Mouse (Mus musculus) inflammation-experienced regulatory T-cells, adult 6 months (primary cell): ENCODE measurements around the gene Phf13. TPM values are rescaled to one million over a fixed set of nuclear protein-coding genes. Genes with fewer than 3 reads are reported as not detected.

Source experiments
- ATAC-seq: one replicate; pipeline ENCODE4 v1.8.0; 2017
- polyA plus RNA-seq, 3 experiments: library from polyadenylated mRNA; unstranded; fragments of 100-300 nt; shearing (Covaris generic); gene quantifications; one replicate each; pipeline ENCODE4 v1.2.1; 2017

Phf13 gene
- polyA plus RNA-seq, 3 experiments from 2014 or later: 3.2 to 4.6 (median 4.2) TPM

GRCm38 (mm10) chr4:152012109-152012508 is 16.1 kb upstream of the Phf13 start:
- ATAC-seq: no peak

DNA sequence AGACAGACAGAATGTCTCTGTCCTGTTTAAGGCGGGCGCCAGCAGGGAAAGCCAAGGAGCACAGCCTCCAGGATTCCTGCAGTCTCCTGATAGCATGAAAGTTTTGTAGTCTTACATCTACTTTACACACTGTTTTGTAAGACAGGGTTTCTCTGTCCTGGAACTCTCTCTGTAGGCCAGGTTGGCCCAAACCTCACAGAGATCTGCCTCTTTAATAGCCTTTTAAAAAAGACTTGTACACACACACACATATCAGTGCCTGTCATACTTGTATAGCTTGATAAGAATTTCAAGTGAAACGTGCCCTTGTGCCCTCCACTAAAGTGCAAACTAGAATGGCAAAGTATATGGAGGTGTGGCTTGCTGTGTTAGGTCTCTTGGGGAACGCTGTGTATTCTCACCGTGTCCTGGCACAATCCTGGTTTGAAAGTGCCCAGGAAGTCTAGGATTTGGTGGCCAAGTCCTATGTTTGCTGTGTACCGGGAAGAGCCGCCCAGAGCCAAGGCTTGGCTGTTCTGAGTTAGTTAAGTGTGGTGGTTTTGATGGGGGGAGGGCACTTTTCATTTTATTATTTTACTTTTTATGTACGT is 15.2 kb upstream of the Phf13 start:
- ATAC-seq: no peak

DNA sequence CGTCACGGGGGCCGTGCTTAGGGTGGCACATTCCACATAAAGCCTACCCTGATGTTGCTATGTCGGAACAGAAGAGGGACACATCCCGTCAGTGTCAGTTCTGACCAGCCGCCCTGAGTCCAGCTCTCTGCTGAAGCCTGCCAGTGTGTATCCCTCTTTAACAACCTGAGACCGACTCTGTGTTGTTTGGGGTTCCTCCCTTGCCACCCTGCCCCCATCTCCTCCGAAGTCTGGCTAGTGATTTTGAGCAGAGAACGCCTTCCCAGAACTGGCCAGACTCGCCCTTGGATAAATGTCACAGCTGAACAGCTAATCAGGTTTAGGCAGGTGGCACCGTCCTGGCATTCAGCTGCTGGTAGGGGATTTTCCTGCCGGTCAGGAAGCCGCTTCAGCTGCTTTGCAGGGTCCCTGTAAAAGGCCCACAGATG is 14.7 kb upstream of the Phf13 start:
- ATAC-seq: no peak

GRCm38 (mm10) chr4:152010091-152010706 is 14.1 kb upstream of the Phf13 start:
- no peak for ATAC-seq

GRCm38 (mm10) chr4:152009076-152010051 is 13.3 kb upstream of the Phf13 start:
- ATAC-seq: peak; percentile 58

DNA sequence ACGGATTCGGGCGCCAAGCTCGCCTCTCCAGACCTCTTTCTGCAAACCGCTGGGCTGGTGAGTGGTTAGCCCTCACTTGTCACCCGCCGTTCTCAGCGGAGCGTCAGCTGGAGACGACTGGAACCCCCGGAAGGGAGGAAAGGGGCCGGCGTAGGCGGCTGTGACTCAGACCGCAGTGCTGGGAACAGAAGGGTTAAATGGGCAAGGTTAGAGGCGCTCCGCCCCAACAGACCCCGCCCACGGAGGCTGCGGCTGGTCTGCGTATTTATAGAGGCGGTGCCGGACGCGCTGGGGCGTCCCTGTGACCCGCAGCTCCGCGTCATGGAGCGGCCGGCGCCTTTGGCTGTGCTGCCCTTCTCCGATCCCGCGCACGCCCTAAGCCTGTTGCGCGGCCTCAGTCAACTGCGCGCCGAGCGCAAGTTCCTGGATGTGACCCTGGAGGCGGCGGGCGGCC is 12.6 kb upstream of the Phf13 start, which contains the start of gene Klhl21:
TSS of gene Klhl21 (plus strand) at position 182 of the 454 bp plus-strand sequence.
- peak; percentile 91 for ATAC-seq

DNA sequence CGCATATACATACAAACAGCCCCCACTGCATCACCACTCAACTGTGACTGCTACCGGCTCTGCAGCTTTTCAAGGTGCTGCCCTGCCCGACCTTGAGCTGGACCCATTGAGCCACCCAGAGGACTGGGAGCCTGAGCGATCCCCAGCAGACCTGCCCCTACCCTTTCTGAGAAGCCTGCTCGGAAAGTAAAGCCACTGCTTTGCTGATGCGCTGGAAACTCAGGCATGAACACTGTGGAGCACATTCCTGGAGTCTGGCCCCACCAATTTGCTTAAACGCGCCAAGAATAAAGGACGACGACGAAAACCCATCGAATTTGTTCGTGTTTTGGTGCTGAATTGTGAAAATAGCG is 12.1 kb upstream of the Phf13 start:
- ATAC-seq: no peak

DNA sequence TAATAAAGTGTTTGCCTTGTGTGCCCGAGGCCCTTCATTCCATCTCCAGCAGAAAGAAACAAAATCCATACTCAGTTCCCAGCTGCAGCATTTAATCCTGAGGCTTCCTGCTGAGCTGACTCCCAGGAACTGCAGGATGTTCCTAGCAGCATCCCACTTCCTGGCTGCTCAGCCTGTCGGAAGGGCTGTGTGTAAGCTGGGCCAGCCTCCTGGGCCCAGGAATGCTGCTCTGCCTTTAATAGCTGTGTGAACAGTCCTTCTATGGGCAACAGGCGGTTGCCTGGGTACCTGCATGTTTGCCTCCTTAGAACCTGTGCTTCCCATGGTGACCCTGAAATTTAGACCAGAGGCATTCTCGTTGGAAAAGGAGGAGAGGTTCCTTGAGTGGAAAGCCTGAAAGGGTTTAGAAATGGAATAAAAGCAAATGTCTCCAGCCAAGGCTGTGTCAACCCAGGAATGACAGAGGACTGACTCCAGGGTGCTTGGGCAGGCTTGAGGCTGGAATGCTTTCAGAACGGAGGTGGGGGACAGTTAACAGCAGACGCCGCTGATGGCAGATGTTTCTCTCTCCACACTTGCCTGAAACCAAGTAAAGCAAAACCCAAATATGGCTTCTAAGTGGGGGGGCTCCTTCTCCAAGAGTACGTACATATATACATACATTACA is 11.6 kb upstream of the Phf13 start:
- ATAC-seq: no peak

- ATAC-seq: no peak
Observed at GRCm38 (mm10) chr4:152006812-152007211, 10.8 kb upstream of the Phf13 start.

DNA sequence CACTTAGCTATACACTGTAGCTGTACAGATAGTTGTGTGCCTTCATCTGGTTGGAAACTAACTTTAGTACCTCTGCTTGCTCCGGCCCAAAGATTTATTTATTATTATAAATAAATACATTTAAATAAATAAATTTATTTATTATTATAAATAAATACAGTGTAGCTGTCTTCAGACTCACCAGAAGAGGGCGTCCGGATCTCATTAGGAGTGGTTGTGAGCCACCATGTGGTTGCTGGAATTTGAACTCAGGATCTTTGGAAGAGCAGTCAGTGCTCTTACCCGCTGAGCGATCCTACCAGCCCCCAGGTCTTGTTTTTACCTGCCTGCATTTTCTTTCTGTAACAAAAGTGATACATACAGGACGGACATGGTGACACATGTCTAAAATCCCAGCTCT is 10.1 kb upstream of the Phf13 start:
- ATAC-seq: no peak

DNA sequence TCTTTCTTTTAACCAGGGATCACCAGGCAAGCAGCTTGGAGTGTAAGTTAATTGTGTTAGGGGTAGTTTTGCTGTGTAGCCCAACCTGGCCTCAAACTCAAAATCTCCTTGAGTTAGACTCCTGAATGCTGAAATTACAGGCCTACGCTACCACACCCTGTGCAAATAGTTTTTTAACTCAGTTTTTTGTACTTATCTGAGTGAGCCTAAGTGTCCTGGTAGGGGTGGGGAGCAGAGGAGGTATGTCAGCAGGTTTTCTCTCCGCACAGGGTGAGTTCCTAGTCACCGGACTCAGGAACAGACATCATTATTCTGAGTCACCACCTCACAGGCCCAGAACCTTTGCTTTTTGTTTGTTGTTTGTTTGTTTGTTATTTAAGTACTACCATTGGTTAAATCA is 6.0 kb upstream of the Phf13 start:
- ATAC-seq: no peak

DNA sequence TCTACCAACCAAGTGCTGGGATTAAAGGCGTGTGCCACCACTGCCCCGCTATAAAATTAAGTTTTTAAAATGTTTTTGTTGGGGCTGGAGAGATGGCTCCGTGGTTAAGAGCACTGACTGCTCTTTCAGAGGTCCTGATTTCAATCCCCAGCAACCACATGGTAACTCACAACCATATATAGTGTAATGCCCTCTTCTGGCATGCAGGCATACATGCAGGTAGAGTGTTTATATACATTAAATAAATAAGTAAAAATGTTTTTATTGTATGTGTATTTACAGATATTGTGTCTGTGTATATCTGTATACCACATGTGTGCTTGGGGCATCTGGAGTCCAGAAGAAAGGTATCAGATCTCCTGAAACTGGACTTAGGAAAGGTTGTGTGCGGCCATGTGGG is 5.3 kb upstream of the Phf13 start:
- ATAC-seq: no peak

DNA sequence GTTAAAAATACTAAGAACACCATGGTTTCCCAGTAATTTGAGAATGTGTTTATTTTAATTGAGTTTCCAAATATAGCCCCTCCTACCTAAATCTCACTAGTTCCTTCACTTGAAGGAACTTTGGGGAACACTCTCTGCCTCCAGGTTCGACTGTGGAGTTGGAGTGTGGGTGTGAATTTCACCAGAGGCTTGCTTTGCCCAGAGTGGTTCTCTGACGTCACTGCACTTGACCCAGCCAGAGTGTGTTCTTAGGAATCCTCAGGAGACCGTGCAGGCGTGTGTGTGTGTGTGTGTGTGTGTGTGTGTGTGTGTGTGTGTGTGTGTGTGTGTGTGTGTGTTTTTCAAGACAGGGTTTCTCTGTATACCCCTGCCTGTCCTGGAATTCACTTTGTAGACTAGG is 4.8 kb upstream of the Phf13 start:
- no peak for ATAC-seq

DNA sequence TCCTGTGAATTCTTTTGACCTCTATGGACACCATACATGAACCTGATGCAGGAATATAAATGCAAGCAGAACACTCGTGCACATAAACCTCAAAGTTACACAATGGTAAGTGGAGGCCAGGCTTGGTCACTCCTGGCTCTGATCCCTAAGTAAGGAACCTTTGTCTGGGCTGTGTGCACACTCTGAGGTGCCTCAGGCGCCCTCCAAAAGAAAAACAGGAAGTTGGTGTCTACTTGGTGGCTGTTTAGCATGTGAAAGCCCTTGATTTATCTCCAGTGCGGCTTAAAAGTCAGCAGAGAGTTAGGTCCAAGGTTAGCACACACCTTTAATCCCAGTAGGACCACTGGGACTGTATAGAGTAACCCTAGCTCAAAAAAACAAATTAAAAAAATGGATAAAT is 3.4 kb upstream of the Phf13 start:
- ATAC-seq: no peak

GRCm38 (mm10) chr4:151997701-151998100 is 1.6 kb upstream of the Phf13 start:
- ATAC-seq: no peak

DNA sequence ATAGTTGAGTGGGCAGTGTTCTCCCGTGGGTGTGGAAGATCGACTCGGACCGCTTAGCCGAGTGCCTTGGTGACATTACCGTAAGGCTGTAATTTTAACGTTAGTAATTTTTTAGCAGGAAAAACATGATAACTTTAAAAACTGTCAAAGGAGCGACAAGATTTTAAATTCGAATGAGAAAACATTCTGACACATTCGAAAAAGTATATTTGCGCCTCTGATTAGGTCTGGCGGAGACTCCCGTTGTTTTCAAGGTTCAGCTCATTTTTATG is 829 bp upstream of the Phf13 start:
- no peak for ATAC-seq

GRCm38 (mm10) chr4:151995371-151996172 is 486 bp downstream of the Phf13 start:
- ATAC-seq: no peak

- ATAC-seq: no peak
Observed at GRCm38 (mm10) chr4:151994228-151995171, 1.6 kb downstream of the Phf13 start.

- no peak for ATAC-seq
Observed at GRCm38 (mm10) chr4:151993035-151993434, 3.0 kb downstream of the Phf13 start.

GRCm38 (mm10) chr4:151992091-151992490 is 4.0 kb downstream of the Phf13 start:
- ATAC-seq: no peak

GRCm38 (mm10) chr4:151989110-151989488 is 7.0 kb downstream of the Phf13 start:
- ATAC-seq: no peak
